Mouse (Mus musculus) myocyte (in vitro differentiated cells): ENCODE results near the gene Vamp5.

Experiments
- CEBPB ChIP-seq: IDR thresholded peaks from 2 replicates; pipeline ENCODE4 v1.6.1; 2011; ENCODE audit warnings: mild to moderate bottlenecking, moderate library complexity; ENCODE audit not compliant: poor library complexity, insufficient read depth, severe bottlenecking
- MAX ChIP-seq: IDR thresholded peaks from one replicate; pipeline ENCODE4 v1.6.1; 2011; ENCODE audit warnings: low read depth, mild to moderate bottlenecking, control low read depth
- MYOG ChIP-seq, 3 experiments: IDR thresholded peaks; one replicate each; pipeline ENCODE4 v1.6.1; 2011; ENCODE audit warnings: control low read depth in 2 of 3, low read depth in 2 of 3, mild to moderate bottlenecking in 2 of 3; ENCODE audit not compliant: insufficient read length in 2 of 3, control insufficient read depth in 1 of 3, insufficient read depth in 1 of 3
- POLR2A ChIP-seq: IDR thresholded peaks from one replicate; pipeline ENCODE4 v1.6.1; 2011; ENCODE audit warnings: low read depth, mild to moderate bottlenecking, control low read depth, moderate library complexity; ENCODE audit not compliant: insufficient read length
- POLR2AphosphoS2 ChIP-seq: IDR thresholded peaks from one replicate; pipeline ENCODE4 v1.6.1; 2011; ENCODE audit warnings: low read depth, control low read depth; ENCODE audit not compliant: insufficient read length
- SRF ChIP-seq: IDR thresholded peaks from one replicate; pipeline ENCODE4 v1.6.1; 2011; ENCODE audit warnings: low read depth; ENCODE audit not compliant: control insufficient read depth, insufficient read length
- TCF12 ChIP-seq: IDR thresholded peaks from one replicate; pipeline ENCODE4 v1.6.1; 2011; ENCODE audit warnings: mild to moderate bottlenecking, control low read depth; ENCODE audit not compliant: poor library complexity, insufficient read depth, severe bottlenecking
- TCF3 ChIP-seq: IDR thresholded peaks from one replicate; pipeline ENCODE4 v1.6.1; 2011; ENCODE audit warnings: low read depth, control low read depth; ENCODE audit not compliant: insufficient read length
- USF1 ChIP-seq: IDR thresholded peaks from one replicate; pipeline ENCODE4 v1.6.1; 2011; ENCODE audit warnings: low read depth, mild to moderate bottlenecking, control low read depth, moderate library complexity

- no peak for TF ChIP-seq POLR2A
- no peak for TF ChIP-seq USF1
- TF ChIP-seq TCF12: no peak
- no peak for TF ChIP-seq TCF3
- no peak for TF ChIP-seq POLR2AphosphoS2
- TF ChIP-seq MAX: no peak
- TF ChIP-seq CEBPB: no peak
- no peak for TF ChIP-seq SRF
- no peak for TF ChIP-seq MYOG (IDR thresholded peaks at IDR 0.05; ENCODE audit: control insufficient read depth in 1 of 3, insufficient read depth in 1 of 3, insufficient read length in 2 of 3, low read depth in 2 of 3)
These were observed 9.2 kb upstream of the Vamp5 start for GRCm38 (mm10) chr6:72389471-72389940.
